Mouse (Mus musculus) C2C12 (cell line): ENCODE results near the gene Lasp1.

Experiments
- CEBPB ChIP-seq: IDR thresholded peaks from one replicate; pipeline ENCODE4 v1.6.1; 2011; ENCODE audit warnings: low read depth, mild to moderate bottlenecking, control low read depth, moderate library complexity
- CTCF ChIP-seq: IDR thresholded peaks from one replicate; pipeline ENCODE4 v1.5.1; 2011; ENCODE audit not compliant: control insufficient read depth, insufficient read depth, insufficient read length
- MAX ChIP-seq: IDR thresholded peaks from one replicate; pipeline ENCODE4 v1.6.1; 2011; ENCODE audit warnings: mild to moderate bottlenecking, control low read depth
- MYOG ChIP-seq: IDR thresholded peaks from one replicate; pipeline ENCODE4 v1.6.1; 2011; ENCODE audit not compliant: control insufficient read depth, insufficient read length; ENCODE audit errors: extremely low read depth
- USF1 ChIP-seq: IDR thresholded peaks from one replicate; pipeline ENCODE4 v1.6.1; 2011; ENCODE audit warnings: low read depth, mild to moderate bottlenecking, control low read depth, moderate library complexity

GRCm38 (mm10) chr11:97826414-97826813 is 27.6 kb downstream of the Lasp1 start:
- TF ChIP-seq CTCF (no peak), MYOG (no peak), USF1 (no peak), CEBPB (no peak), MAX (no peak)
